22 mouse cellular contexts compared by ENCODE assay signal in the genomic region with DNA sequence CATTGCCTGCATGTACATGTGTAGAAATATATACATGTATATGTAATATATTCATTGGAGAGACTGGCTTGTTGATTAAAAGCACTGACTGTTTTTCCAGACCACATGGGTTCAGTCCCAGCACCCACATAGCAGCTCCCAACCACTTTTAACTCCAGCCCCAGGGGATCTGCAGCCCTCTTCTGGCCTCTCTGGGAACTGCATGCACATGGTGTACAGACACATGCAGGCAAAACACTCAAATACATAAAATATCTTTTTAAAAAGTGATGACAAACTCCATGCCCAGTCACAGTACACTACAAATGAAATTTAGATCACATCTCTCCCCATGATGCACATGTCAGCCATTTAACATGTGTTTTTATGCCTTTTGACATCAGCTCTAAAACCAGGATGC. TPM values are rescaled to one million over a fixed set of nuclear protein-coding genes. Genes with fewer than 3 reads are reported as not detected.
DNase-seq lines count a peak whose midpoint lies in the region; ATAC-seq and TF ChIP-seq lines count a peak whose summit lies in the region.
"Had no signal": no experiment of that assay in that cellular context is flagged by ENCODE, and none has a peak within 500 bp of the region (broad histone marks: within the 10 kb centered on the region; RNA-seq: fewer than 3 reads in every experiment).

No protein-coding gene starts in this region.

- H3K27ac ChIP-seq in kidney, postnatal 0 days: no peak overlapping the region
- no peak overlapping the region for H3K27ac ChIP-seq in kidney, embryonic 14.5 days (ENCODE audit: low read depth, low read length)
- H3K27ac ChIP-seq: embryonic facial prominence, embryonic 15.5 days; forebrain, embryonic 12.5 days; heart, embryonic 15.5 days; limb, embryonic 15.5 days; lung, embryonic 15.5 days had no signal

- peak; percentile 48 for TF ChIP-seq CTCF in kidney, postnatal 0 days (IDR thresholded peaks at IDR 0.05; ENCODE audit: low read depth)

- H3K4me1 ChIP-seq in kidney, postnatal 0 days (replicated peaks; ENCODE audit: insufficient read depth, low read length): no peaks in the 10 kb centered on the region
- H3K4me1 ChIP-seq in kidney, embryonic 14.5 days (ENCODE audit: control insufficient read depth, insufficient read depth, low read length): no peaks in the 10 kb centered on the region
- H3K4me1 ChIP-seq: heart, embryonic 15.5 days; limb, embryonic 15.5 days; lung, embryonic 15.5 days had no signal

- no peak overlapping the region for H3K9ac ChIP-seq in kidney, postnatal 0 days (ENCODE audit: low read depth, low read length)
- H3K9ac ChIP-seq in kidney, embryonic 14.5 days (ENCODE audit: low read depth, low read length): no peak overlapping the region
- H3K9ac ChIP-seq: embryonic facial prominence, embryonic 15.5 days; forebrain, embryonic 12.5 days; heart, embryonic 15.5 days; limb, embryonic 15.5 days; lung, embryonic 15.5 days had no signal

- no peak for DNase-seq in kidney, postnatal 0 days (ENCODE audit: low spot score)
- peak; percentile 17 for DNase-seq in thymus, postnatal 4 days
- no peak for DNase-seq in thymus, postnatal 0 days (ENCODE audit: low spot score)
- peak; percentile 64 for DNase-seq in R1 (ENCODE audit: low read depth, low spot score)
- DNase-seq in cerebellum, adult 11-12 months: no peak
- no peak for DNase-seq in cerebellum, adult 9-10 months
- DNase-seq: adrenal gland, postnatal 36 days; cerebellum, postnatal 14 days; embryo, embryonic 11 days; heart, adult 18-20 months; kidney, postnatal 14 days; midbrain, embryonic 14.5 days; right cerebral cortex, adult 18-20 months; thymus, postnatal 25 days had no signal

- H3K9me3 ChIP-seq in kidney, postnatal 0 days (replicated peaks; ENCODE audit: low read length): no peaks in the 10 kb centered on the region
- H3K9me3 ChIP-seq in kidney, embryonic 14.5 days (ENCODE audit: control insufficient read depth, low read length): no peaks in the 10 kb centered on the region
- H3K9me3 ChIP-seq: embryonic facial prominence, embryonic 15.5 days; forebrain, embryonic 12.5 days; heart, embryonic 15.5 days; limb, embryonic 15.5 days; lung, embryonic 15.5 days had no signal

- no peak overlapping the region for H3K4me3 ChIP-seq in kidney, postnatal 0 days (replicated peaks; ENCODE audit: low read depth, low read length)
- no peak overlapping the region for H3K4me3 ChIP-seq in kidney, embryonic 14.5 days (ENCODE audit: low read length)
- H3K4me3 ChIP-seq: embryonic facial prominence, embryonic 15.5 days; forebrain, embryonic 12.5 days; heart, embryonic 15.5 days; limb, embryonic 15.5 days; lung, embryonic 15.5 days had no signal

- no peak for ATAC-seq in kidney, postnatal 0 days (replicated peaks; ENCODE audit: low FRiP score, low read depth)
- no peak for ATAC-seq in kidney, embryonic 14.5 days (ENCODE audit: low FRiP score, low TSS enrichment)
- ATAC-seq: CD4-positive, CD25-positive, alpha-beta regulatory T cell, adult 4 months; intestine, embryonic 16.5 days had no signal

- H3K36me3 ChIP-seq in kidney, postnatal 0 days (ENCODE audit: insufficient read depth, low read length): no peaks in the 10 kb centered on the region
- no peaks in the 10 kb centered on the region for H3K36me3 ChIP-seq in kidney, embryonic 14.5 days (ENCODE audit: control insufficient read depth, insufficient read depth, low read length)
- H3K36me3 ChIP-seq: embryonic facial prominence, embryonic 15.5 days; forebrain, embryonic 12.5 days; heart, embryonic 15.5 days; limb, embryonic 15.5 days; lung, embryonic 15.5 days had no signal

- no peak overlapping the region for H3K4me2 ChIP-seq in kidney, postnatal 0 days (ENCODE audit: low read length)
- H3K4me2 ChIP-seq in kidney, embryonic 14.5 days (replicated peaks; ENCODE audit: low read depth, low read length): no peak overlapping the region
- H3K4me2 ChIP-seq: embryonic facial prominence, embryonic 15.5 days; forebrain, embryonic 12.5 days; heart, embryonic 15.5 days; limb, embryonic 15.5 days; lung, embryonic 15.5 days had no signal

- H3K27me3 ChIP-seq in kidney, postnatal 0 days (ENCODE audit: insufficient read depth, low read length): no peaks in the 10 kb centered on the region
- no peaks in the 10 kb centered on the region for H3K27me3 ChIP-seq in kidney, embryonic 14.5 days (ENCODE audit: control insufficient read depth, insufficient read depth, low read length)
- H3K27me3 ChIP-seq: embryonic facial prominence, embryonic 15.5 days; limb, embryonic 15.5 days had no signal

RNA-seq across cellular contexts. Expression of a gene that starts 30.5 kb away (rescaled TPM):
- 14.1 and 16.8 TPM in 2 replicates for polyA plus RNA-seq in kidney, postnatal 0 days (2015; fragmentation: Nextera tagmentation; extraction: Ambion mirVana)
- 8.7 and 9.1 TPM in 2 replicates for polyA plus RNA-seq in kidney, embryonic 14.5 days (2014; fragmentation: Nextera tagmentation; extraction: Ambion mirVana)
- 3.6 and 3.8 TPM in 2 replicates for polyA plus RNA-seq in thymus, postnatal 0 days (2015; fragmentation: Nextera tagmentation; extraction: Ambion mirVana)

Comparison
In these comparisons a context has a peak if more than half of its experiments do, and no peak if none do; other contexts are left out.
1. DNase-seq: peak in thymus, postnatal 4 days (single experiment) and R1 (single experiment); none in kidney, postnatal 0 days (single experiment), thymus, postnatal 0 days (single experiment), cerebellum, adult 11-12 months (single experiment) and cerebellum, adult 9-10 months (single experiment).